Mouse (Mus musculus): Measurements from ENCODE around the gene Atf6b. TPM values are rescaled to one million over a fixed set of nuclear protein-coding genes. Genes with fewer than 3 reads are reported as not detected.

Gene Atf6b
- polyA plus RNA-seq, 1 experiment from 2014 or later, result 24.6 TPM

GRCm38 (mm10) chr17:34627943-34628643, 18.9 kb upstream of the Atf6b start, which contains the start of gene Ppt2:
Gene Ppt2, minus strand, starts transcription at chr17:34628510.
- ATAC-seq (ENCODE audit: low read depth) (no peak), DNase-seq (no peak)
- peak within 1 kb of the TSS; percentile 91 for H3K4me2 ChIP-seq
- peaks cover 57% of the 10 kb centered on the region for H3K27me3 ChIP-seq
- 15% methylated on average over 29 of the region's 29 CpGs for WGBS (ENCODE audit: insufficient replicate concordance)
- H3K9me3 ChIP-seq (replicated peaks), result no peaks in the 10 kb centered on the region
- H3K27ac ChIP-seq, result peak within 1 kb of the TSS; percentile 53
- peak within 1 kb of the TSS; percentile 80 for H3K9ac ChIP-seq
- H3K36me3 ChIP-seq, result peaks cover 14% of the 10 kb centered on the region
- H3K4me1 ChIP-seq (replicated peaks), result peaks cover 69% of the 10 kb centered on the region
- peak within 1 kb of the TSS; percentile 70 for H3K4me3 ChIP-seq (replicated peaks)

- H3K4me3 ChIP-seq (replicated peaks), result peak overlapping the region; percentile 70; the same call in 1 of the 2 replicates
Observed at GRCm38 (mm10) chr17:34628644-34628967, 18.3 kb upstream of the Atf6b start.

GRCm38 (mm10) chr17:34629221-34629751, 17.7 kb upstream of the Atf6b start, which contains the start of gene Prrt1:
Gene Prrt1, plus strand, starts transcription at chr17:34629533.
- Histone ChIP-seq H3K9ac (no peak within 1 kb of the TSS), H3K4me3 (replicated peaks) (peak within 1 kb of the TSS; percentile 70), H3K27me3 (peaks cover 69% of the 10 kb centered on the region), H3K36me3 (peaks cover 6% of the 10 kb centered on the region; the same call in 1 of the 2 replicates), H3K4me2 (peak within 1 kb of the TSS; percentile 91), H3K9me3 (replicated peaks) (no peaks in the 10 kb centered on the region), H3K27ac (no peak within 1 kb of the TSS), H3K4me1 (replicated peaks) (peaks cover 69% of the 10 kb centered on the region)
- no peak for ATAC-seq (ENCODE audit: low read depth)
- 7% methylated on average over 16 of the region's 16 CpGs for WGBS (ENCODE audit: insufficient replicate concordance)
- no peak for DNase-seq

More at GRCm38 (mm10) chr17:34628644-34628967, 18.3 kb upstream of the Atf6b start:
- H3K4me1 ChIP-seq (replicated peaks), result peaks cover 69% of the 10 kb centered on the region
- ATAC-seq (ENCODE audit: low read depth) (no peak), DNase-seq (no peak)
- peaks cover 10% of the 10 kb centered on the region for H3K36me3 ChIP-seq
- peak overlapping the region; percentile 91 for H3K4me2 ChIP-seq
- WGBS (ENCODE audit: insufficient replicate concordance), result 43% methylated on average over 5 of the region's 5 CpGs
- no peak overlapping the region for H3K9ac ChIP-seq
- H3K9me3 ChIP-seq (replicated peaks), result no peaks in the 10 kb centered on the region
- H3K27me3 ChIP-seq, result peaks cover 62% of the 10 kb centered on the region
- H3K27ac ChIP-seq, result no peak overlapping the region

- ATAC-seq (ENCODE audit: low read depth) (no peak), DNase-seq (no peak)
- 10% methylated on average over 12 of the region's 12 CpGs for WGBS (ENCODE audit: insufficient replicate concordance)
- H3K9ac ChIP-seq, result no peak overlapping the region
- H3K27ac ChIP-seq, result no peak overlapping the region
- H3K4me3 ChIP-seq (replicated peaks), result peak overlapping the region; percentile 30; the same call in 1 of the 2 replicates
- no peaks in the 10 kb centered on the region for H3K9me3 ChIP-seq (replicated peaks)
- H3K4me1 ChIP-seq (replicated peaks), result peaks cover 69% of the 10 kb centered on the region
- H3K27me3 ChIP-seq, result peaks cover 73% of the 10 kb centered on the region
- peaks cover 6% of the 10 kb centered on the region; the same call in 1 of the 2 replicates for H3K36me3 ChIP-seq
- no peak overlapping the region for H3K4me2 ChIP-seq
Observed at GRCm38 (mm10) chr17:34629796-34630603, 16.9 kb upstream of the Atf6b start.

GRCm38 (mm10) chr17:34630761-34631301, 16.1 kb upstream of the Atf6b start:
- DNase-seq (no peak), ATAC-seq (ENCODE audit: low read depth) (no peak)
- no peaks in the 10 kb centered on the region for H3K9me3 ChIP-seq (replicated peaks)
- peak overlapping the region; percentile 30 for H3K4me3 ChIP-seq (replicated peaks)
- H3K4me2 ChIP-seq, result peak overlapping the region; percentile 50
- peaks cover 62% of the 10 kb centered on the region for H3K4me1 ChIP-seq (replicated peaks)
- peaks cover 73% of the 10 kb centered on the region for H3K27me3 ChIP-seq
- H3K9ac ChIP-seq, result peak overlapping the region; percentile 23; the same call in 1 of the 2 replicates
- no peaks in the 10 kb centered on the region for H3K36me3 ChIP-seq
- no peak overlapping the region for H3K27ac ChIP-seq
- WGBS (ENCODE audit: insufficient replicate concordance), result 3% methylated on average over 48 of the region's 48 CpGs

GRCm38 (mm10) chr17:34631647-34632046, 15.3 kb upstream of the Atf6b start:
- no peak for ATAC-seq (ENCODE audit: low read depth)
- Histone ChIP-seq H3K27me3 (peaks cover 73% of the 10 kb centered on the region), H3K36me3 (no peaks in the 10 kb centered on the region), H3K4me1 (replicated peaks) (peaks cover 54% of the 10 kb centered on the region), H3K9me3 (replicated peaks) (no peaks in the 10 kb centered on the region), H3K4me2 (peak overlapping the region; percentile 58), H3K4me3 (replicated peaks) (peak overlapping the region; percentile 38), H3K9ac (no peak overlapping the region), H3K27ac (no peak overlapping the region)
- 10% methylated on average over 12 of the region's 12 CpGs for WGBS (ENCODE audit: insufficient replicate concordance)
- no peak for DNase-seq

GRCm38 (mm10) chr17:34632261-34632691, 14.7 kb upstream of the Atf6b start:
- Histone ChIP-seq H3K4me3 (replicated peaks) (peak overlapping the region; percentile 38), H3K4me2 (peak overlapping the region; percentile 58), H3K4me1 (replicated peaks) (peaks cover 52% of the 10 kb centered on the region), H3K27ac (no peak overlapping the region), H3K27me3 (peaks cover 73% of the 10 kb centered on the region), H3K36me3 (no peaks in the 10 kb centered on the region), H3K9me3 (replicated peaks) (no peaks in the 10 kb centered on the region), H3K9ac (no peak overlapping the region)
- DNase-seq (peak; percentile 63), ATAC-seq (ENCODE audit: low read depth) (peak; percentile 41; the same call in 1 of the 2 replicates)
- WGBS (ENCODE audit: insufficient replicate concordance), result 1% methylated on average over 26 of the region's 26 CpGs

- ATAC-seq (ENCODE audit: low read depth) (no peak), DNase-seq (no peak)
- no peak overlapping the region for H3K4me3 ChIP-seq (replicated peaks)
- 36% methylated on average over 2 of the region's 2 CpGs for WGBS (ENCODE audit: insufficient replicate concordance)
- no peak overlapping the region for H3K27ac ChIP-seq
- no peak overlapping the region for H3K9ac ChIP-seq
- H3K4me2 ChIP-seq, result no peak overlapping the region
- H3K9me3 ChIP-seq (replicated peaks), result no peaks in the 10 kb centered on the region
- no peaks in the 10 kb centered on the region for H3K36me3 ChIP-seq
- peaks cover 48% of the 10 kb centered on the region for H3K27me3 ChIP-seq
- peaks cover 22% of the 10 kb centered on the region for H3K4me1 ChIP-seq (replicated peaks)
Observed at GRCm38 (mm10) chr17:34635671-34636070, 11.3 kb upstream of the Atf6b start.

GRCm38 (mm10) chr17:34637459-34637858, 9.5 kb upstream of the Atf6b start:
- Histone ChIP-seq H3K27me3 (peaks cover 39% of the 10 kb centered on the region), H3K4me2 (no peak overlapping the region), H3K4me3 (replicated peaks) (no peak overlapping the region), H3K4me1 (replicated peaks) (peaks cover 4% of the 10 kb centered on the region; the same call in 1 of the 2 replicates), H3K9me3 (replicated peaks) (no peaks in the 10 kb centered on the region), H3K27ac (no peak overlapping the region), H3K36me3 (no peaks in the 10 kb centered on the region), H3K9ac (no peak overlapping the region)
- DNase-seq, result no peak
- no peak for ATAC-seq (ENCODE audit: low read depth)
- 54% methylated on average over 3 of the region's 3 CpGs for WGBS (ENCODE audit: insufficient replicate concordance)

GRCm38 (mm10) chr17:34639461-34640255, 7.3 kb upstream of the Atf6b start:
- Histone ChIP-seq H3K9me3 (replicated peaks) (no peaks in the 10 kb centered on the region), H3K36me3 (no peaks in the 10 kb centered on the region), H3K4me3 (replicated peaks) (no peak overlapping the region), H3K27me3 (peaks cover 20% of the 10 kb centered on the region), H3K9ac (no peak overlapping the region), H3K4me1 (replicated peaks) (peaks cover under 1% of the 10 kb centered on the region; the same call in 1 of the 2 replicates), H3K27ac (no peak overlapping the region), H3K4me2 (no peak overlapping the region)
- no peak for DNase-seq
- ATAC-seq (ENCODE audit: low read depth), result no peak
- WGBS (ENCODE audit: insufficient replicate concordance), result 60% methylated on average over 7 of the region's 7 CpGs
